Mouse (Mus musculus) testis, postnatal 10 days (tissue): ENCODE measurements around the gene Ddo.

Experiments used
- DNase-seq: peaks from one replicate; pipeline ENCODE4 v3.0.0; 2021; ENCODE audit warnings: low spot score

Ddo gene

GRCm38 (mm10) chr10:40665270-40665669 lies 35.5 kb downstream of the Ddo start:
- DNase-seq: no peak

GRCm38 (mm10) chr10:40666943-40667342 lies 37.1 kb downstream of the Ddo start:
- no peak for DNase-seq

GRCm38 (mm10) chr10:40668640-40669039 lies 38.8 kb downstream of the Ddo start:
- no peak for DNase-seq

- DNase-seq: no peak
Measured at GRCm38 (mm10) chr10:40672587-40673296, 42.9 kb downstream of the Ddo start.

GRCm38 (mm10) chr10:40673297-40673665 lies 43.5 kb downstream of the Ddo start:
- DNase-seq: no peak

GRCm38 (mm10) chr10:40674151-40674550 lies 44.3 kb downstream of the Ddo start:
- DNase-seq: no peak

- no peak for DNase-seq
Measured at GRCm38 (mm10) chr10:40675921-40676320, 46.1 kb downstream of the Ddo start.

GRCm38 (mm10) chr10:40678477-40678876 lies 48.7 kb downstream of the Ddo start:
- DNase-seq: no peak

GRCm38 (mm10) chr10:40682470-40682869 lies 52.7 kb downstream of the Ddo start:
- DNase-seq: no peak

GRCm38 (mm10) chr10:40683092-40683867 lies 53.5 kb downstream of the Ddo start, which contains the start of gene Mettl24:
TSS of gene Mettl24 (plus strand) at chr10:40683282.
- peak; percentile 86 for DNase-seq

GRCm38 (mm10) chr10:40683868-40684253 lies 54.0 kb downstream of the Ddo start:
- no peak for DNase-seq

- no peak for DNase-seq
Measured at GRCm38 (mm10) chr10:40684326-40684725, 54.5 kb downstream of the Ddo start.

- DNase-seq: no peak
Measured at GRCm38 (mm10) chr10:40685641-40686040, 55.8 kb downstream of the Ddo start.

- DNase-seq: no peak
Measured at GRCm38 (mm10) chr10:40686976-40687375, 57.2 kb downstream of the Ddo start.

- DNase-seq: no peak
Measured at GRCm38 (mm10) chr10:40687407-40687806, 57.6 kb downstream of the Ddo start.

- no peak for DNase-seq
Measured at GRCm38 (mm10) chr10:40688266-40688665, 58.5 kb downstream of the Ddo start.

- DNase-seq: no peak
Measured at GRCm38 (mm10) chr10:40688873-40689272, 59.1 kb downstream of the Ddo start.

GRCm38 (mm10) chr10:40698652-40699051 lies 68.8 kb downstream of the Ddo start:
- no peak for DNase-seq

GRCm38 (mm10) chr10:40711127-40711526 lies 81.3 kb downstream of the Ddo start:
- DNase-seq: no peak

- no peak for DNase-seq
Measured at GRCm38 (mm10) chr10:40713018-40713608, 83.3 kb downstream of the Ddo start.

- no peak for DNase-seq
Measured at GRCm38 (mm10) chr10:40713829-40714228, 84.0 kb downstream of the Ddo start.

- no peak for DNase-seq
Measured at GRCm38 (mm10) chr10:40715151-40715550, 85.3 kb downstream of the Ddo start.

GRCm38 (mm10) chr10:40716296-40716695 lies 86.5 kb downstream of the Ddo start:
- no peak for DNase-seq
